ENCODE assay signal across 8 mouse cellular contexts in the genomic region with DNA sequence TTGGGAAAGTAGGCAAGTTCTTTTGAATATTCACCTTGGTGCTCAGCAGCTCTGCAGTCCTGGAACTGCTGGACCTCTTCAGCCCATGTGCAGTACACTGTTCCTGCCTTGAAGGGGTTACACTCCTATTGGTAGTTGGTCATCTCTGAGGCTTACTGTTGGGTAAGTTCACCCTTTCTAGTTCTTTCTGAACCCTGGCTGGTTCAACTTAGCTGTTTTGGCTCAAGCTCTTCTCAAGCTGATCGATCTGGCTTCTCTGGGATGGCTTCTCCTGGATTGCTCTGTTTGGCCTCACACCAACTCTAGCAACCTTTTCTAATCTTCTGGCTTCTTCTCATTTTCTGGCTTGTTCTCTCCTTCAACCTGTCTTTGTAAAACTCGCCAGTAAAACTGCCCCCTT. TPM values are rescaled to one million over a fixed set of nuclear protein-coding genes. Genes with fewer than 3 reads are reported as not detected.
DNase-seq lines count a peak whose midpoint lies in the region; ATAC-seq and TF ChIP-seq lines count a peak whose summit lies in the region.

No protein-coding gene starts in this region.

- no peak for DNase-seq in heart, embryonic 10.5 days (ENCODE audit: low spot score)
- no peak for DNase-seq in heart, adult 9 months (ENCODE audit: low spot score in 2 of 2)
- DNase-seq in CH12.LX (ENCODE audit: extremely low read depth): no peak
- DNase-seq in ovary, adult 18-20 months (ENCODE audit: low spot score): no peak
- no peak for DNase-seq in embryo, embryonic 9.5 days (ENCODE audit: extremely low spot score)
- no peak for DNase-seq in ovary, postnatal 10 days (ENCODE audit: low spot score)

- ATAC-seq in forebrain, embryonic 15.5 days (replicated peaks): no peak
- ATAC-seq in liver, embryonic 16.5 days (ENCODE audit: low read depth): no peak

- dilution Hi-C loops in CH12.LX (cut with MboI; ENCODE audit: extremely low pct_ligation_motif_present, extremely low pct_unique_long_range_greater_than_20kb, low sequenced_read_pairs): no loop called here

- H3K4me2 ChIP-seq in CH12.LX (ENCODE audit: insufficient read depth, low read depth, poor library complexity, severe bottlenecking): peak overlapping the region; percentile 100
- H3K4me2 ChIP-seq in forebrain, embryonic 15.5 days (replicated peaks): peak overlapping the region; percentile 57
- H3K4me2 ChIP-seq in liver, embryonic 16.5 days (ENCODE audit: low read depth, low read length): peak overlapping the region; percentile 91

- H3K27me3 ChIP-seq in heart, embryonic 10.5 days (ENCODE audit: insufficient read depth, poor library complexity, severe bottlenecking): no peaks in the 10 kb centered on the region
- no peaks in the 10 kb centered on the region for H3K27me3 ChIP-seq in CH12.LX (replicated peaks)
- H3K27me3 ChIP-seq in forebrain, embryonic 15.5 days: no peaks in the 10 kb centered on the region
- H3K27me3 ChIP-seq in liver, embryonic 16.5 days (ENCODE audit: control insufficient read depth, insufficient read depth, low read depth, low read length): no peaks in the 10 kb centered on the region

- TF ChIP-seq POLR2A in CH12.LX (IDR thresholded peaks at IDR 0.05; ENCODE audit: low read depth, low read length): no peak

- in situ Hi-C loops in CH12.LX (cut with MboI; ENCODE audit: low pct_ligation_motif_present, low pct_unique_long_range_greater_than_20kb, low sequenced_read_pairs): no loop called here

- H3K36me3 ChIP-seq in heart, embryonic 10.5 days: no peaks in the 10 kb centered on the region
- peaks cover 3 to 5% of the 10 kb centered on the region in 2 experiments for H3K36me3 ChIP-seq in CH12.LX (replicated peaks in 1 of 2; ENCODE audit: control insufficient read depth in 1 of 2, insufficient read depth in 1 of 2, low read length in 1 of 2)
- H3K36me3 ChIP-seq in forebrain, embryonic 15.5 days: no peaks in the 10 kb centered on the region
- no peaks in the 10 kb centered on the region for H3K36me3 ChIP-seq in liver, embryonic 16.5 days (ENCODE audit: control insufficient read depth, insufficient read depth)

- no peaks in the 10 kb centered on the region for H3K9me3 ChIP-seq in heart, embryonic 10.5 days
- no peaks in the 10 kb centered on the region for H3K9me3 ChIP-seq in CH12.LX (replicated peaks; ENCODE audit: low read length)
- no peaks in the 10 kb centered on the region for H3K9me3 ChIP-seq in forebrain, embryonic 15.5 days
- H3K9me3 ChIP-seq in liver, embryonic 16.5 days (replicated peaks; ENCODE audit: control insufficient read depth, low read length): no peaks in the 10 kb centered on the region

- 71% methylated on average over 2 of the region's 2 CpGs for WGBS in heart, embryonic 10.5 days
- WGBS in forebrain, embryonic 15.5 days: 37% methylated on average over 2 of the region's 2 CpGs
- 60% methylated on average over 2 of the region's 2 CpGs for WGBS in liver, embryonic 16.5 days (ENCODE audit: insufficient replicate concordance)

- peaks cover 62% of the 10 kb centered on the region for H3K79me2 ChIP-seq in CH12.LX (replicated peaks; ENCODE audit: control insufficient read depth, extremely low read depth, insufficient read depth, poor library complexity, severe bottlenecking)

- TF ChIP-seq RAD21 in CH12.LX (IDR thresholded peaks at IDR 0.05; ENCODE audit: low read depth, low read length): no peak

- no peak for TF ChIP-seq CTCF in CH12.LX (conservative IDR thresholded peaks at IDR 0.05 in 1 of 2, IDR thresholded peaks at IDR 0.05 in 1 of 2; ENCODE audit: low read depth in 2 of 2, low read length in 2 of 2)

- H3K4me1 ChIP-seq in heart, embryonic 10.5 days: peaks cover 21% of the 10 kb centered on the region
- peaks cover 6 to 44% of the 10 kb centered on the region in 2 experiments for H3K4me1 ChIP-seq in CH12.LX (ENCODE audit: control insufficient read depth in 1 of 2, insufficient read depth in 2 of 2)
- peaks cover 30% of the 10 kb centered on the region for H3K4me1 ChIP-seq in forebrain, embryonic 15.5 days
- H3K4me1 ChIP-seq in liver, embryonic 16.5 days (ENCODE audit: control insufficient read depth, low read depth, low read length): peaks cover 25% of the 10 kb centered on the region

- H3K4me3 ChIP-seq in heart, embryonic 10.5 days: peak overlapping the region; percentile 98
- peak overlapping the region; percentile 48 to 95 (median 83) for H3K4me3 ChIP-seq in CH12.LX (replicated peaks in 1 of 3; ENCODE audit: low read depth in 2 of 3, low read length in 2 of 3, poor library complexity in 1 of 3)
- peak overlapping the region; percentile 75 for H3K4me3 ChIP-seq in forebrain, embryonic 15.5 days
- peak overlapping the region; percentile 97 for H3K4me3 ChIP-seq in liver, embryonic 16.5 days (ENCODE audit: low read depth, low read length)

- H3K9ac ChIP-seq in CH12.LX (ENCODE audit: insufficient read depth, low read depth): peak overlapping the region; percentile 99
- peak overlapping the region; percentile 86; the same call in 1 of the 2 replicates for H3K9ac ChIP-seq in forebrain, embryonic 15.5 days (replicated peaks)
- peak overlapping the region; percentile 100 for H3K9ac ChIP-seq in liver, embryonic 16.5 days (ENCODE audit: low read depth, low read length)

- H3K27ac ChIP-seq in heart, embryonic 10.5 days: no peak overlapping the region
- no peak overlapping the region for H3K27ac ChIP-seq in CH12.LX (ENCODE audit: insufficient read depth, low read depth)
- H3K27ac ChIP-seq in forebrain, embryonic 15.5 days (replicated peaks): no peak overlapping the region
- peak overlapping the region; percentile 37; the same call in 1 of the 2 replicates for H3K27ac ChIP-seq in liver, embryonic 16.5 days (ENCODE audit: low read length)

- TF ChIP-seq EP300 in CH12.LX (IDR thresholded peaks at IDR 0.05; ENCODE audit: low read length): no peak

TF ChIP-seq in CH12.LX, 34 proteins besides CTCF, POLR2A, EP300 and RAD21:
- TF ChIP-seq MAFK (IDR thresholded peaks at IDR 0.05; ENCODE audit: insufficient replicate concordance, low read length) (no peak), ZMIZ1 (IDR thresholded peaks at IDR 0.05; ENCODE audit: low read depth, low read length) (no peak), USF1 (IDR thresholded peaks at IDR 0.05; ENCODE audit: low read depth, low read length) (no peak)

RNA-seq across cellular contexts. Expression of gene Rbm33, which starts 1.8 kb away (rescaled TPM):
- polyA plus RNA-seq in heart, embryonic 10.5 days (2016; fragmentation: Nextera tagmentation; extraction: Ambion mirVana): 9.6 and 9.9 TPM in 2 replicates
- total RNA-seq in CH12.LX (2012; rRNA removed): 14.4 and 15.1 TPM in 2 replicates
- total RNA-seq in CH12.LX (2014; rRNA removed): 6.5 and 7.4 TPM in 2 replicates
- 43.8 and 50.3 TPM in 2 replicates for polyA plus RNA-seq in CH12.LX (2012; ENCODE audit: insufficient read length, low read depth)
- polyA plus RNA-seq in forebrain, embryonic 15.5 days (2015; fragmentation: Nextera tagmentation; extraction: Ambion mirVana): 17.5 and 19.6 TPM in 2 replicates
- 5.9 and 6.9 TPM in 2 replicates for polyA plus RNA-seq in liver, embryonic 16.5 days (2015; fragmentation: Nextera tagmentation; extraction: Ambion mirVana)
